Mouse (Mus musculus) ovary, adult 18-20 months (tissue): ENCODE data around the gene Phgr1.

Source experiments
- DNase-seq: peaks from one replicate; pipeline ENCODE4 v3.0.0; 2022; ENCODE audit warnings: low spot score, mixed read lengths

Gene Phgr1

GRCm38 (mm10) chr2:118779504-118780480, 7.2 kb downstream of the Phgr1 start, which contains the start of gene Disp2:
Gene Disp2, plus strand, starts transcription at chr2:118779719.
- peak; percentile 89 for DNase-seq

- DNase-seq: no peak
Observed at GRCm38 (mm10) chr2:118781115-118781514, 8.5 kb downstream of the Phgr1 start.

- no peak for DNase-seq
Observed at GRCm38 (mm10) chr2:118782303-118782702, 9.7 kb downstream of the Phgr1 start.

GRCm38 (mm10) chr2:118783093-118783492, 10.5 kb downstream of the Phgr1 start:
- DNase-seq: no peak

GRCm38 (mm10) chr2:118783663-118784062, 11.1 kb downstream of the Phgr1 start:
- no peak for DNase-seq

- DNase-seq: no peak
Observed at GRCm38 (mm10) chr2:118786525-118786924, 14.0 kb downstream of the Phgr1 start.

- peak; percentile 58 for DNase-seq
Observed at GRCm38 (mm10) chr2:118789501-118789900, 16.9 kb downstream of the Phgr1 start.

- no peak for DNase-seq
Observed at GRCm38 (mm10) chr2:118790221-118790550, 17.6 kb downstream of the Phgr1 start.

- peak; percentile 48 for DNase-seq
Observed at GRCm38 (mm10) chr2:118790551-118791525, 18.3 kb downstream of the Phgr1 start.

GRCm38 (mm10) chr2:118791591-118792258, 19.2 kb downstream of the Phgr1 start:
- no peak for DNase-seq

GRCm38 (mm10) chr2:118792259-118792613, 19.7 kb downstream of the Phgr1 start:
- DNase-seq: no peak

- no peak for DNase-seq
Observed at GRCm38 (mm10) chr2:118793636-118794035, 21.1 kb downstream of the Phgr1 start.

- no peak for DNase-seq
Observed at GRCm38 (mm10) chr2:118802542-118803118, 30.1 kb downstream of the Phgr1 start.

- no peak for DNase-seq
Observed at GRCm38 (mm10) chr2:118804474-118804873, 31.9 kb downstream of the Phgr1 start.

- DNase-seq: no peak
Observed at GRCm38 (mm10) chr2:118805137-118805536, 32.6 kb downstream of the Phgr1 start.

- no peak for DNase-seq
Observed at GRCm38 (mm10) chr2:118805756-118806155, 33.2 kb downstream of the Phgr1 start.

GRCm38 (mm10) chr2:118806860-118807259, 34.3 kb downstream of the Phgr1 start:
- no peak for DNase-seq

GRCm38 (mm10) chr2:118810861-118811260, 38.3 kb downstream of the Phgr1 start:
- no peak for DNase-seq

- DNase-seq: no peak
Observed at GRCm38 (mm10) chr2:118812724-118813123, 40.2 kb downstream of the Phgr1 start.

- DNase-seq: peak; percentile 78
Observed at GRCm38 (mm10) chr2:118813981-118814836, 41.6 kb downstream of the Phgr1 start, which contains the start of gene Knstrn. Gene Knstrn, plus strand, starts transcription at chr2:118814003.

- DNase-seq: no peak
Observed at GRCm38 (mm10) chr2:118822800-118823199, 50.2 kb downstream of the Phgr1 start.
